Mouse (Mus musculus) spleen, postnatal 36 days (tissue): ENCODE measurements at regions not wholly inside any gene's neighbourhood (a gene's known extent, or its start where the extent isn't known, plus 50 kb on each side); places are given as distances from the start of the nearest gene placed in this dataset.

ENCODE experiments used
- DNase-seq, 2 experiments: peaks; one replicate each; pipeline ENCODE4 v3.0.0; 2022; ENCODE audit warnings: low spot score in 2 of 2, mixed read lengths in 1 of 2

- DNase-seq = peak; percentile 12
These were observed 57.8 kb upstream of the Dgkh start for GRCm38 (mm10) chr14:78790374-78790773.

GRCm38 (mm10) chr14:78796796-78797195 is 52.1 kb upstream of the Vwa8 start:
- no peak for DNase-seq

- DNase-seq = no peak
These were observed 50.4 kb upstream of the Vwa8 start for GRCm38 (mm10) chr14:78798478-78798877.
